Mouse (Mus musculus) forebrain, embryonic 13.5 days (tissue): Measurements from ENCODE around the gene Coro2b. TPM values are rescaled to one million over a fixed set of nuclear protein-coding genes. Genes with fewer than 3 reads are reported as not detected.

Source experiments
- ATAC-seq: fragments of 200-750 bp; cut with Nextera tagmentation; 2 replicates; pipeline ENCODE4 v1.8.0; 2017
- H3K27ac ChIP-seq: fragments of 300-500 bp; sonication (generic); 2 replicates; pipeline ENCODE4 v1.5.1; 2015; ENCODE audit warnings: inconsistent platforms, mild to moderate bottlenecking, moderate library complexity
- H3K27me3 ChIP-seq: fragments of 300-500 bp; sonication (generic); 2 replicates; pipeline ENCODE4 v1.6.1; 2015; ENCODE audit warnings: mild to moderate bottlenecking, inconsistent platforms
- H3K36me3 ChIP-seq: fragments of 300-500 bp; sonication (generic); 2 replicates; pipeline ENCODE4 v1.6.1; 2015; ENCODE audit warnings: mild to moderate bottlenecking, inconsistent platforms; ENCODE audit not compliant: poor library complexity, severe bottlenecking
- H3K4me1 ChIP-seq: fragments of 300-500 bp; sonication (generic); 2 replicates; pipeline ENCODE4 v1.6.1; 2015; ENCODE audit warnings: inconsistent platforms
- H3K4me2 ChIP-seq: fragments of 300-500 bp; sonication (generic); 2 replicates; pipeline ENCODE4 v1.6.1; 2015; ENCODE audit warnings: inconsistent platforms, mild to moderate bottlenecking, moderate library complexity
- H3K4me3 ChIP-seq: fragments of 300-500 bp; sonication (generic); 2 replicates; pipeline ENCODE4 v1.5.1; 2015; ENCODE audit warnings: mild to moderate bottlenecking, inconsistent platforms
- H3K9ac ChIP-seq: fragments of 300-500 bp; sonication (generic); 2 replicates; pipeline ENCODE4 v1.6.1; 2015; ENCODE audit warnings: mild to moderate bottlenecking, inconsistent platforms
- H3K9me3 ChIP-seq: fragments of 300-500 bp; sonication (generic); replicated peaks from 2 replicates; pipeline ENCODE4 v1.6.1; 2016; ENCODE audit warnings: inconsistent platforms
- WGBS: fragments of 180-500 bp; shearing (Covaris S2); methylation state at CpG from one replicate; pipeline ENCODE4 v1.1.7; 2015; 5-methylcytosine and 5-hydroxymethylcytosine counted together
- polyA plus RNA-seq: library from polyadenylated mRNA; unstranded; fragments of >200 nt; fragmentation: Nextera tagmentation; extraction: Ambion mirVana; gene quantifications from 2 replicates; pipeline ENCODE4 v1.2.1, GENCODE M21; 2015

The Coro2b gene
- polyA plus RNA-seq, 1 experiment from 2014 or later: 37.0 TPM

- H3K4me2 ChIP-seq: no peak overlapping the region
- no peak overlapping the region for H3K4me3 ChIP-seq
- no peak overlapping the region for H3K9ac ChIP-seq
- H3K36me3 ChIP-seq: peaks cover 93% of the 10 kb centered on the region
- H3K27ac ChIP-seq: no peak overlapping the region
- no peak for ATAC-seq
- 90% methylated on average over 6 of the region's 6 CpGs for WGBS
- no peaks in the 10 kb centered on the region for H3K27me3 ChIP-seq
- peaks cover under 1% of the 10 kb centered on the region for H3K4me1 ChIP-seq
- H3K9me3 ChIP-seq: no peaks in the 10 kb centered on the region
These were observed 110.3 kb downstream of the Coro2b start for GRCm38 (mm10) chr9:62426531-62426930.

GRCm38 (mm10) chr9:62426021-62426420, 110.8 kb downstream of the Coro2b start:
- 94% methylated on average over 19 of the region's 19 CpGs for WGBS
- ATAC-seq: no peak
- H3K9ac ChIP-seq: no peak overlapping the region
- H3K9me3 ChIP-seq: no peaks in the 10 kb centered on the region
- peaks cover 89% of the 10 kb centered on the region for H3K36me3 ChIP-seq
- peaks cover 5% of the 10 kb centered on the region for H3K4me1 ChIP-seq
- no peak overlapping the region for H3K4me2 ChIP-seq
- H3K4me3 ChIP-seq: no peak overlapping the region
- H3K27ac ChIP-seq: no peak overlapping the region
- H3K27me3 ChIP-seq: no peaks in the 10 kb centered on the region

GRCm38 (mm10) chr9:62425265-62425664, 111.6 kb downstream of the Coro2b start:
- Histone ChIP-seq H3K36me3 (peaks cover 88% of the 10 kb centered on the region), H3K4me3 (no peak overlapping the region), H3K27me3 (no peaks in the 10 kb centered on the region), H3K27ac (no peak overlapping the region), H3K9me3 (no peaks in the 10 kb centered on the region), H3K4me2 (no peak overlapping the region), H3K9ac (no peak overlapping the region), H3K4me1 (peaks cover 13% of the 10 kb centered on the region)
- no peak for ATAC-seq
- WGBS: 75% methylated on average over 5 of the region's 5 CpGs

GRCm38 (mm10) chr9:62423871-62424270, 113.0 kb downstream of the Coro2b start:
- H3K4me3 ChIP-seq: no peak overlapping the region
- H3K9me3 ChIP-seq: no peaks in the 10 kb centered on the region
- no peaks in the 10 kb centered on the region for H3K27me3 ChIP-seq
- peaks cover 83% of the 10 kb centered on the region for H3K36me3 ChIP-seq
- ATAC-seq: no peak
- no peak overlapping the region for H3K27ac ChIP-seq
- no peak overlapping the region for H3K4me2 ChIP-seq
- H3K4me1 ChIP-seq: peaks cover 13% of the 10 kb centered on the region
- no peak overlapping the region for H3K9ac ChIP-seq
- 94% methylated on average over 10 of the region's 10 CpGs for WGBS

DNA sequence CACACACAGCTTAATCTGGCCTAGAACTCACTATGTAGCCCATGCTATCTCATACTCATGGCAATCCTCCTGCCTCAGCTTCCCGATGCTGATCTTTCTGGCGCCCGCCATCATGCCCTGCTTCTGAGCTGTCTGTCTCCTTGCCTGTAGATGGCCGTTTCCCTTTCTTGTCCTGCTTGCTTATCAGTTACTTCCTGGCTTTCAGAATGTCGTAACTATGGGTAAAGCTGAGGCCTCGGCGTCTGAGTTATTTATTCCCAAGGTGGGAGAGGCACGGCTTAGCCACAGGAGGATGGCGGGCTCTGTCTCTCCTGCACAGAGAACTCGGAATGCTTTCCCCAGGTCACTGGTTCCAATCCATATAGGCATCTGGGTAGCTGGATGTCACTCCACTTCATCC, 113.9 kb downstream of the Coro2b start:
- H3K4me1 ChIP-seq: peaks cover 13% of the 10 kb centered on the region
- 91% methylated on average over 10 of the region's 10 CpGs for WGBS

DNA sequence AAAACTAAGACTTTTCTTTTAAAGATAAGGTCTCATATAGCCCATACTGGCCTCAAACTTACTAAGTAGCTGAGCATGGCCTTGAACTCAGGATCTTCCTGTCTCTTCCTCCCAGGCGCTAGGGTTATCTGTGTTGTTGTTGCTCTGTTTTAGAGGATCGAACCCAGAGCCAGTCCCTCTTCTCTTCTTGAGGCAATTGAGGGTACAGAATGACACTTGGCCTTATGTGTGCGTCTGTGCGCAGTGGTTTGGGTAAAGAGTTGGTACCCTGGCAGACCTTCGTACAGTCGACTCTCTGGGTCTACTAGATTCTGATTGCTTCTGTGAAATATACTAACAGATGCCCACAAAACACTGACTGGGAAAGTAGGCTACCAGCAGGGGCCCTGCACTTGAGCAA, 114.9 kb downstream of the Coro2b start:
- Histone ChIP-seq H3K27me3 (no peaks in the 10 kb centered on the region), H3K4me2 (no peak overlapping the region), H3K9ac (no peak overlapping the region), H3K36me3 (peaks cover 67% of the 10 kb centered on the region), H3K4me1 (peaks cover 13% of the 10 kb centered on the region), H3K9me3 (no peaks in the 10 kb centered on the region), H3K27ac (no peak overlapping the region), H3K4me3 (no peak overlapping the region)
- no peak for ATAC-seq
- WGBS: 95% methylated on average over 6 of the region's 6 CpGs

More for the DNA sequence above, 113.9 kb downstream of the Coro2b start:
- H3K27ac ChIP-seq: no peak overlapping the region
- H3K9ac ChIP-seq: no peak overlapping the region
- no peak for ATAC-seq
- no peak overlapping the region for H3K4me2 ChIP-seq
- H3K4me3 ChIP-seq: no peak overlapping the region
- peaks cover 77% of the 10 kb centered on the region for H3K36me3 ChIP-seq
- no peaks in the 10 kb centered on the region for H3K27me3 ChIP-seq
- no peaks in the 10 kb centered on the region for H3K9me3 ChIP-seq

DNA sequence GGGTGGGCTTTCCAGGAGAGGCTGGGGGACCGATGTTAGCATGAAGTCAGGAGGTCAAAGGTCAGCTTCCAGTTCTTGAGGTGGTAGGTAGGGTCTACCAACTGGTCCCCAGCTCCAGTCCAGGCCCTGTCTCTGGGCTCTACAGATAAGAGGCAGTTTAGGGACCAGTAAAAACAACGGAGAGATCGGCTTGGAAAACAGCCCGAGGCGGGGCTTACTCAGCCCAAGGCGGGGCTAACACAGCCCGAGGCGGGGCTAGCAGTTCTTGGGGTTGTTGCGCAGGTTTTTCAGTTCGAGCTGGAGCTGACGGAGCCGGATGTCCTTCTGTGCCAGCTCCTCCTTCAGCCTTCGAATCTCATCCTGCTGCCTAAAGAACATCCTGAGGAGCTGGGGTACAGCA, 115.8 kb downstream of the Coro2b start:
- ATAC-seq: peak; percentile 38; the same call in 1 of the 2 replicates
- 2% methylated on average over 13 of the region's 13 CpGs for WGBS
- Histone ChIP-seq H3K27me3 (no peaks in the 10 kb centered on the region), H3K36me3 (peaks cover 58% of the 10 kb centered on the region), H3K9ac (peak overlapping the region; percentile 31; the same call in 1 of the 2 replicates), H3K27ac (no peak overlapping the region), H3K4me1 (peaks cover 20% of the 10 kb centered on the region), H3K4me2 (peak overlapping the region; percentile 36), H3K9me3 (no peaks in the 10 kb centered on the region), H3K4me3 (no peak overlapping the region)

DNA sequence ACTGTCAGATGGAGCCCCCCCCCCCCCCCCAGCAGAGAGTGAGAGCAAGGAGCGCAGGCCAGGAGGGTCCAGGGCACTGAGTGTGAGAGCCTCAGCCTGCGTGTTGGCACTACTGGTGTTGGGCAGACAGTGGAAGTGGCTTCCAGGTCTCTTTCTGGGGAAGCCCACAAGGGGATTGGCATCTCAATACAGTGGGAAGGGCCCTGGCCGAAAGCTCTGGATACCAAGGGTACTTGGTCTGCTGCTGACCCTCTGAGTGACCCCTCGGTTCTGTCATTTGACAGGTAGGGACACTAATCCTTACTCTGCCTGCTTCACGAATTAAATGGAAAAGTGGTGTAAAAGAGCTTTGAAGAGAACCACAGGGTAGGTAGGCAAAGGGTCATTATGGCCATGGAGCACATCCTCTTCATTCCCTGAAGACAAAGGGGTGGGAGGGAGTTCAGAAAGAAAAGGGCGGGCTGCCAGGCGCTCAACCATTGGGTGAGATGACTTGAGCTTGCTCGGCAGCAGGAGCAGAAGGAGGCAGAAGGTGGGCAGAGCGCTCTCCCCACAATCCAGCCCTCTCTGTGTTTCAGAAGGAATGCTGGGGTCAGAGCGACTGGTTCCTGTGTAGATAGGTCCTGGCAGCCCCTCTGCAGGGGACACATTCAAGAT, 116.5 kb downstream of the Coro2b start:
- 22% methylated on average over 9 of the region's 10 CpGs for WGBS
- no peak for ATAC-seq
- H3K4me2 ChIP-seq: peak overlapping the region; percentile 36; the same call in 1 of the 2 replicates

DNA sequence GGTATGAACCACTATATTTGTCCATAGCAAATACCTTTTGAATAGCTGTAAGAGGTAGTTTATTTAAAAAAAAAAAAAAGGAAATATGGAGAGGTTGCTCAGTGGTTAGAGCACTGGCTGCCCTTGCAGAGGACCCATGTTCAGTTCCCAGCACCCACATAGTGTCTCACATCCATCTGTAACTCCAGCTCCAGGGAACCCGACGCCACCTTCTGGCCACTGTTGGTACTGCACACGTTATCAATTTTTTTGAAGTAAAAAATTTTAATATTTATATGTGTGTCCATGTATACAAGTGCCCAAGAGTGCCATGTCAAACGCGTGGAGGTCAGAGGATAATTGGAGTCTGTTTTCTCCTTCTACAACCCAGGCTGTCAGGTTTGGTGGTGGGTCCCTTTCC, 118.1 kb downstream of the Coro2b start:
- peaks cover 28% of the 10 kb centered on the region for H3K4me1 ChIP-seq
- no peaks in the 10 kb centered on the region for H3K9me3 ChIP-seq
- H3K27ac ChIP-seq: no peak overlapping the region
- WGBS: 65% methylated on average over 5 of the region's 5 CpGs
- peaks cover 35% of the 10 kb centered on the region for H3K36me3 ChIP-seq
- H3K9ac ChIP-seq: no peak overlapping the region
- H3K4me3 ChIP-seq: no peak overlapping the region
- no peak for ATAC-seq
- H3K27me3 ChIP-seq: no peaks in the 10 kb centered on the region
- H3K4me2 ChIP-seq: no peak overlapping the region

More for the DNA sequence above, 116.5 kb downstream of the Coro2b start:
- Histone ChIP-seq H3K9ac (0 out of 2 replicates have a peak overlapping the region, but pooled peaks have one; percentile 31), H3K27ac (no peak overlapping the region), H3K4me1 (peaks cover 21% of the 10 kb centered on the region), H3K27me3 (no peaks in the 10 kb centered on the region), H3K36me3 (peaks cover 52% of the 10 kb centered on the region), H3K9me3 (no peaks in the 10 kb centered on the region), H3K4me3 (no peak overlapping the region)

- no peak overlapping the region for H3K4me3 ChIP-seq
- no peak for ATAC-seq
- H3K27me3 ChIP-seq: no peaks in the 10 kb centered on the region
- H3K4me1 ChIP-seq: no peaks in the 10 kb centered on the region
- 79% methylated on average over 5 of the region's 5 CpGs for WGBS
- no peak overlapping the region for H3K27ac ChIP-seq
- no peak overlapping the region for H3K9ac ChIP-seq
- H3K4me2 ChIP-seq: no peak overlapping the region
- H3K9me3 ChIP-seq: no peaks in the 10 kb centered on the region
- H3K36me3 ChIP-seq: no peaks in the 10 kb centered on the region
These were observed 129.3 kb downstream of the Coro2b start for GRCm38 (mm10) chr9:62407357-62408146.

- no peaks in the 10 kb centered on the region for H3K27me3 ChIP-seq
- H3K4me1 ChIP-seq: no peaks in the 10 kb centered on the region
- no peaks in the 10 kb centered on the region for H3K9me3 ChIP-seq
- no peak overlapping the region for H3K4me2 ChIP-seq
- H3K27ac ChIP-seq: no peak overlapping the region
- no peaks in the 10 kb centered on the region for H3K36me3 ChIP-seq
- 91% methylated on average over 7 of the region's 7 CpGs for WGBS
- no peak overlapping the region for H3K4me3 ChIP-seq
- H3K9ac ChIP-seq: no peak overlapping the region
- ATAC-seq: no peak
These were observed 130.3 kb downstream of the Coro2b start for GRCm38 (mm10) chr9:62406423-62407013.

GRCm38 (mm10) chr9:62401589-62401988, 135.3 kb downstream of the Coro2b start:
- Histone ChIP-seq H3K4me2 (no peak overlapping the region), H3K9me3 (no peaks in the 10 kb centered on the region), H3K36me3 (no peaks in the 10 kb centered on the region), H3K27me3 (no peaks in the 10 kb centered on the region), H3K4me3 (no peak overlapping the region), H3K9ac (no peak overlapping the region), H3K27ac (no peak overlapping the region), H3K4me1 (no peaks in the 10 kb centered on the region)
- ATAC-seq: no peak
- WGBS: 70% methylated on average over 1 of the region's 1 CpGs
